ENCODE assay signal across 30 mouse cellular contexts in genomic region chr4:151010316-151010715, GRCm38 (mm10). TPM values are rescaled to one million over a fixed set of nuclear protein-coding genes. Genes with fewer than 3 reads are reported as not detected.
A peak's percentile ranks its signal among the peaks of the same experiment; 100 is the strongest.
DNase-seq lines count a peak whose midpoint lies in the region; ATAC-seq and TF ChIP-seq lines count a peak whose summit lies in the region.
"Had no signal": no experiment of that assay in that cellular context is flagged by ENCODE, and none has a peak within 500 bp of the region (broad histone marks: within the 10 kb centered on the region; RNA-seq: fewer than 3 reads in every experiment).

No protein-coding gene starts in this region.

- H3K9ac ChIP-seq in lung, postnatal 0 days (replicated peaks; ENCODE audit: low read depth), result no peak overlapping the region
- H3K9ac ChIP-seq in kidney, embryonic 14.5 days (ENCODE audit: low read depth, low read length), result no peak overlapping the region
- H3K9ac ChIP-seq: forebrain, postnatal 0 days; heart, embryonic 12.5 days; heart, embryonic 15.5 days; hindbrain, embryonic 13.5 days had no signal

- TF ChIP-seq EP300 in lung, postnatal 0 days (IDR thresholded peaks at IDR 0.05), result peak; percentile 25; the same call in 1 of the 2 replicates

- H3K9me3 ChIP-seq in lung, postnatal 0 days (ENCODE audit: low read length), result no peaks in the 10 kb centered on the region
- H3K9me3 ChIP-seq in kidney, embryonic 14.5 days (ENCODE audit: control insufficient read depth, low read length), result no peaks in the 10 kb centered on the region
- H3K9me3 ChIP-seq: forebrain, embryonic 10.5 days; heart, embryonic 12.5 days; heart, embryonic 15.5 days; hindbrain, embryonic 10.5 days; hindbrain, embryonic 13.5 days had no signal

- H3K27me3 ChIP-seq in lung, postnatal 0 days (replicated peaks; ENCODE audit: insufficient read depth, low read length), result no peaks in the 10 kb centered on the region
- H3K27me3 ChIP-seq in kidney, embryonic 14.5 days (ENCODE audit: control insufficient read depth, insufficient read depth, low read length), result no peaks in the 10 kb centered on the region
- H3K27me3 ChIP-seq: heart, embryonic 12.5 days; heart, embryonic 15.5 days; hindbrain, embryonic 13.5 days had no signal

- H3K4me2 ChIP-seq in lung, postnatal 0 days (replicated peaks; ENCODE audit: low read depth, low read length), result no peak overlapping the region
- H3K4me2 ChIP-seq in kidney, embryonic 14.5 days (replicated peaks; ENCODE audit: low read depth, low read length), result no peak overlapping the region
- H3K4me2 ChIP-seq: heart, embryonic 12.5 days; heart, embryonic 15.5 days; hindbrain, embryonic 13.5 days had no signal

- peak; percentile 45 to 68 for DNase-seq in lung, adult 18-20 months
- peak; percentile 82 for DNase-seq in lung, postnatal 0 days (ENCODE audit: low spot score)
- peak; percentile 56 for DNase-seq in lung, postnatal 25 days (ENCODE audit: low spot score)
- no peak for DNase-seq in ovary, postnatal 36 days (ENCODE audit: low spot score)
- no peak for DNase-seq in left cerebral cortex, adult 18-20 months (ENCODE audit: low spot score in 2 of 2)
- DNase-seq: adrenal gland, adult 8-10 months; adrenal gland, postnatal 25 days; cerebellum, adult 18-20 months; cerebellum, adult 9-10 months; cerebellum, postnatal 14 days; forebrain, postnatal 0 days; gastrocnemius, adult 2 months; gastrocnemius, postnatal 14 days; heart, adult 11 months; heart, postnatal 10 days; heart, postnatal 36 days had no signal

- H3K27ac ChIP-seq in lung, postnatal 0 days (ENCODE audit: low read length), result no peak overlapping the region
- no peak overlapping the region for H3K27ac ChIP-seq in kidney, embryonic 14.5 days (ENCODE audit: low read depth, low read length)
- H3K27ac ChIP-seq: forebrain, embryonic 10.5 days; gastrocnemius, adult 2 months; heart, embryonic 15.5 days; hindbrain, embryonic 10.5 days; hindbrain, embryonic 13.5 days had no signal

- peak; percentile 89 for ATAC-seq in lung, postnatal 0 days
- ATAC-seq in kidney, embryonic 14.5 days (ENCODE audit: low FRiP score, low TSS enrichment), result no peak
- ATAC-seq: activated CD4-positive, CD25-positive, alpha-beta regulatory T cell, adult 4 months; forebrain, embryonic 14.5 days; forebrain, postnatal 0 days; hindbrain, embryonic 16.5 days had no signal

- H3K36me3 ChIP-seq in lung, postnatal 0 days (ENCODE audit: insufficient read depth, low read length), result peaks cover 18% of the 10 kb centered on the region; the same call in 1 of the 2 replicates
- H3K36me3 ChIP-seq in kidney, embryonic 14.5 days (ENCODE audit: control insufficient read depth, insufficient read depth, low read length), result no peaks in the 10 kb centered on the region; the same call in 1 of the 2 replicates

- no peaks in the 10 kb centered on the region for H3K4me1 ChIP-seq in lung, postnatal 0 days (ENCODE audit: insufficient read depth, low read depth, low read length)
- H3K4me1 ChIP-seq in kidney, embryonic 14.5 days (ENCODE audit: control insufficient read depth, insufficient read depth, low read length), result no peaks in the 10 kb centered on the region
- H3K4me1 ChIP-seq: heart, embryonic 15.5 days; hindbrain, embryonic 13.5 days had no signal

- 67% methylated on average over 7 of the region's 7 CpGs for WGBS in lung, postnatal 0 days
- 86% methylated on average over 7 of the region's 7 CpGs for WGBS in kidney, embryonic 14.5 days

- no peak for TF ChIP-seq CTCF in lung, postnatal 0 days (IDR thresholded peaks at IDR 0.05)

- no peak overlapping the region for H3K4me3 ChIP-seq in lung, postnatal 0 days (ENCODE audit: low read depth, low read length)
- no peak overlapping the region for H3K4me3 ChIP-seq in kidney, embryonic 14.5 days (ENCODE audit: low read length)
- H3K4me3 ChIP-seq: forebrain, embryonic 10.5 days; gastrocnemius, adult 2 months; heart, embryonic 12.5 days; heart, embryonic 15.5 days; hindbrain, embryonic 10.5 days; hindbrain, embryonic 13.5 days had no signal

RNA-seq across cellular contexts. Expression of gene Uts2, which starts 13.4 kb away (rescaled TPM):
- not detected in 2 replicates for polyA plus RNA-seq in lung, postnatal 0 days (2015; fragmentation: Nextera tagmentation; extraction: Ambion mirVana)
- total RNA-seq in left cerebral cortex, adult 18-20 months (2021), result not detected
- polyA plus RNA-seq in kidney, embryonic 14.5 days (2014; fragmentation: Nextera tagmentation; extraction: Ambion mirVana), result not detected in 2 replicates
- total RNA-seq: adrenal gland, adult 8-10 months; adrenal gland, postnatal 25 days; ES-E14; forebrain, postnatal 0 days; gastrocnemius, adult 2 months; gastrocnemius, postnatal 14 days; gastrocnemius, postnatal 4 days; heart, postnatal 10 days; heart, postnatal 36 days had no signal
- polyA plus RNA-seq: activated CD4-positive, CD25-positive, alpha-beta regulatory T cell, adult 4 months; embryonic facial prominence, embryonic 11.5 days; embryonic facial prominence, embryonic 14.5 days; forebrain, embryonic 10.5 days; forebrain, embryonic 14.5 days; forebrain, postnatal 0 days; frontal cortex, adult 2 months; heart, embryonic 12.5 days; heart, embryonic 15.5 days; hindbrain, embryonic 10.5 days; hindbrain, embryonic 13.5 days had no signal

RNA-seq across cellular contexts. Expression of gene Per3, which starts 34.1 kb away (rescaled TPM):
- polyA plus RNA-seq in lung, postnatal 0 days (2015; fragmentation: Nextera tagmentation; extraction: Ambion mirVana), result 22.9 and 27.1 TPM in 2 replicates
- total RNA-seq in left cerebral cortex, adult 18-20 months (2021), result 10 to 100 TPM; 22.2 to 24.4 TPM
- polyA plus RNA-seq in kidney, embryonic 14.5 days (2014; fragmentation: Nextera tagmentation; extraction: Ambion mirVana), result 7.8 and 8.8 TPM in 2 replicates

RNA-seq across cellular contexts. Expression of gene Vamp3, which starts 47.4 kb away (rescaled TPM):
- polyA plus RNA-seq in lung, postnatal 0 days (2015; fragmentation: Nextera tagmentation; extraction: Ambion mirVana), result 122 and 141 TPM in 2 replicates
- 10 to 100 TPM; 28.6 to 28.8 TPM for total RNA-seq in left cerebral cortex, adult 18-20 months (2021)
- 77.4 and 115 TPM in 2 replicates for polyA plus RNA-seq in kidney, embryonic 14.5 days (2014; fragmentation: Nextera tagmentation; extraction: Ambion mirVana)

Comparison
In these comparisons a context has a peak if more than half of its experiments do, and no peak if none do; other contexts are left out.
1. DNase-seq: peak in lung, adult 18-20 months (2 of 2), lung, postnatal 0 days (single experiment) and lung, postnatal 25 days (single experiment); none in ovary, postnatal 36 days (single experiment) and left cerebral cortex, adult 18-20 months (0 of 2).